Mouse (Mus musculus) hindbrain, embryonic 14.5 days (tissue): Measurements from ENCODE around the gene Maml2. TPM values are rescaled to one million over a fixed set of nuclear protein-coding genes. Genes with fewer than 3 reads are reported as not detected.

Experiments used
- ATAC-seq: fragments of 200-750 bp; cut with Nextera tagmentation; 2 replicates; pipeline ENCODE4 v1.8.0; 2017; ENCODE audit warnings: moderate number of reproducible peaks, mild to moderate bottlenecking, moderate TSS enrichment, moderate library complexity; ENCODE audit not compliant: low FRiP score
- DNase-seq: peaks from one replicate; pipeline ENCODE4 v3.0.0-alpha.2; 2015; ENCODE audit warnings: low spot score
- H3K27ac ChIP-seq: fragments of 300-500 bp; sonication (generic); 2 replicates; pipeline ENCODE4 v1.5.1; 2014; ENCODE audit warnings: mild to moderate bottlenecking, moderate library complexity
- H3K27me3 ChIP-seq: fragments of 300-500 bp; sonication (generic); 2 replicates; pipeline ENCODE4 v1.6.1; 2014; ENCODE audit warnings: mild to moderate bottlenecking, low read length, mixed read lengths; ENCODE audit not compliant: control insufficient read depth, insufficient read depth
- H3K36me3 ChIP-seq: fragments of 300-500 bp; sonication (generic); replicated peaks from 2 replicates; pipeline ENCODE4 v1.6.1; 2014; ENCODE audit not compliant: control insufficient read depth, insufficient read depth
- H3K4me1 ChIP-seq: fragments of 300-500 bp; sonication (generic); replicated peaks from 2 replicates; pipeline ENCODE4 v1.6.1; 2014; ENCODE audit warnings: antibody characterized with exemption, low read length, mixed read lengths; ENCODE audit not compliant: control insufficient read depth, insufficient read depth
- H3K4me2 ChIP-seq: fragments of 300-500 bp; sonication (generic); replicated peaks from 2 replicates; pipeline ENCODE4 v1.6.1; 2014; ENCODE audit warnings: mild to moderate bottlenecking, moderate library complexity
- H3K4me3 ChIP-seq: fragments of 300-500 bp; sonication (generic); replicated peaks from 2 replicates; pipeline ENCODE4 v1.5.1; 2014; ENCODE audit warnings: mild to moderate bottlenecking, low read length
- H3K9ac ChIP-seq: fragments of 300-500 bp; sonication (generic); 2 replicates; pipeline ENCODE4 v1.6.1; 2014
- H3K9me3 ChIP-seq: fragments of 300-500 bp; sonication (generic); 2 replicates; pipeline ENCODE4 v1.6.1; 2016; ENCODE audit warnings: low read length; ENCODE audit not compliant: control insufficient read depth
- WGBS: fragments of 180-500 bp; shearing (Covaris S2); extraction: QIAGEN DNeasy Blood & Tissue Kit; methylation state at CpG from one replicate; pipeline ENCODE4 v1.1.7; 2014; 5-methylcytosine and 5-hydroxymethylcytosine counted together
- polyA plus RNA-seq: library from polyadenylated mRNA; unstranded; fragments of >200 nt; fragmentation: Nextera tagmentation; extraction: Ambion mirVana; gene quantifications from 2 replicates; pipeline ENCODE4 v1.2.1, GENCODE M21; 2014

The Maml2 gene
- polyA plus RNA-seq, 1 experiment from 2014 or later = 10.8 TPM

DNA sequence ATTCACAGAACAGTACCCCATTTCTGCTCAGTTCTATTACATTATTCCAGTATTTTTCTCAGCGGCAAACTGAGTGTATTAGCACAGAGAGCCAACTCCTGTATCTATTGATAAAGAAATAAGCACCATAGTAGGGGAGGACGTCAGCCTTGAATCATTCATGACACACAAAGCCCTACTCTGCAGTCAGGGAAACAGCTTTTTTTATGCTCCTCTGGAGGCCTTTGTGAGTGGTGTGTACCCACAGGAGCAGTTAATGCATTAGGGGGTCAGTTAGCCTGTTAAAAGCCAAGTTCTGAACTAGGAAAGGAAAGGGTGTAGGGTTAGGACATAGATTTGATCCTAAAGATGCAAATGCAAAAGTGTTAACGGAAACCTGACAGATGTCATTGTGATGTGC lies 328.7 kb downstream of the Maml2 start:
- H3K27ac ChIP-seq = no peak overlapping the region
- H3K4me2 ChIP-seq = no peak overlapping the region
- peaks cover 8% of the 10 kb centered on the region; the same call in 1 of the 2 replicates for H3K4me1 ChIP-seq
- 29% methylated on average over 3 of the region's 3 CpGs for WGBS
- no peak overlapping the region for H3K4me3 ChIP-seq
- ATAC-seq (no peak), DNase-seq (no peak)
- H3K27me3 ChIP-seq = no peaks in the 10 kb centered on the region
- H3K9me3 ChIP-seq = no peaks in the 10 kb centered on the region
- H3K9ac ChIP-seq = no peak overlapping the region
- H3K36me3 ChIP-seq = no peaks in the 10 kb centered on the region

DNA sequence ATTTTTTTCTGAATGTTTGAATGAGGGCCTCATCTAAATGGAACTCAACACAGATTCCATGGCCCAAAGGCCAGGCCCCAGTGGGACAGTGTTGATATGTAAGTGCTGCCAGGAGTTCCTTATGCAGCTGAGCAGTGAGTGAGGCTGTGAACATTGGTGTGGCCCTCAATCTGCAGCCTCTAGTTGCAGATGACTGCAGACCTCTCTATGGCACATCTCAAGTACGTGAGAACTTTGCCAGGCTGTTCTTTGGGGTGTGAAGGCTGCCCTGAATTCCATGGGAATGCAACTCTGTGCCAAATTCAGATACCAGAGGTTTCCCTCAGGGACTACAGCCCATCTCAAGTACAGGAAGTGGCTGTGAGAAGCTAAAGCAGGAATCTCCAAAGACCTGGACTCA lies 335.6 kb downstream of the Maml2 start:
- no peak for ATAC-seq

DNA sequence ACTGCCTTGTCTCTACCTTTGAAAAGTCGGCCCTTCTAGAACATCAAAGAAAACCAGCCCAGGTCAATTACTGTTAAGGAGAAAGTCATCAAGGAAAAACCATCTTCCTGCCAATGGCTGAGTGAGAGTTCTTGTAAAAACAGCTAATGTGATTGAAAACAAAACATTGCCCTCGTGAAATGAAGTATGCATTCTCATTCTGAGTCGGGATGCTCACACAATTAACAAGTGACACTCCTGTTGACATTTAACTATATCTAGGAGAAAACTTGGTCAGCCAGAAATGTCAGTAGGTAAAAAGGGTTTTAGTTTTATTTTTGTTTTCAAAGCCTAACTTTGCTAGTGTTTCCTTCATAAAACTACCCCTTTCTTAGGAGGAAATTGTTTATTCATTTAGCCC lies 341.9 kb downstream of the Maml2 start:
- no peaks in the 10 kb centered on the region for H3K4me1 ChIP-seq
- H3K27ac ChIP-seq = no peak overlapping the region
- H3K9ac ChIP-seq = no peak overlapping the region
- no peak overlapping the region for H3K4me2 ChIP-seq
- no peak overlapping the region for H3K4me3 ChIP-seq
- WGBS = 71% methylated on average over 3 of the region's 3 CpGs
- no peaks in the 10 kb centered on the region for H3K9me3 ChIP-seq
- no peaks in the 10 kb centered on the region for H3K36me3 ChIP-seq
- DNase-seq = no peak
- ATAC-seq = no peak
- no peaks in the 10 kb centered on the region for H3K27me3 ChIP-seq

More for the DNA sequence above, 335.6 kb downstream of the Maml2 start:
- H3K4me2 ChIP-seq = no peak overlapping the region
- no peak for DNase-seq
- H3K9me3 ChIP-seq = no peaks in the 10 kb centered on the region
- H3K4me1 ChIP-seq = peaks cover 4% of the 10 kb centered on the region; the same call in 1 of the 2 replicates
- no peaks in the 10 kb centered on the region for H3K36me3 ChIP-seq
- WGBS = 71% methylated on average over 1 of the region's 1 CpGs
- H3K9ac ChIP-seq = no peak overlapping the region
- H3K27me3 ChIP-seq = no peaks in the 10 kb centered on the region
- H3K4me3 ChIP-seq = no peak overlapping the region
- no peak overlapping the region for H3K27ac ChIP-seq

DNA sequence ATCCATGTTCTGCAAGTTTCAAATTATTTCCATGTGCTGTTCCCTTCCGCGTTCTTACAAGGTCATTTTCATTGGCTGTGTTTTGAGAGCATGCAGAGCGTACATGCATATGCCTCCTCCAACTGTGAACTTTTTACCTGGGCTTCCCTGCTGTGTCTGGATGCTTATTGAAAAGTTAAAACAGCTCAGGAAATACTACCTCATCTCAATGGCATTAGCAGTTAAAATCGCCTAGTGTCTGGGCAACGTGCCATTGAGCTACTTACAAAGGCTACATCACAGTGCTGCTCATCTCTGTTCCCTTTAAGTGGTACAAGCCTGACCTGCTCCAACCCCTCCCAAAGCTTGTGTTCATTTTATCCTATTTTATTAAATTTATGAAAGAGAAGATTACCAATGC lies 347.4 kb downstream of the Maml2 start:
- Histone ChIP-seq H3K9ac (no peak overlapping the region), H3K27ac (no peak overlapping the region), H3K9me3 (no peaks in the 10 kb centered on the region), H3K4me3 (no peak overlapping the region), H3K4me2 (no peak overlapping the region), H3K4me1 (no peaks in the 10 kb centered on the region), H3K27me3 (no peaks in the 10 kb centered on the region), H3K36me3 (no peaks in the 10 kb centered on the region)
- WGBS = 63% methylated on average over 5 of the region's 5 CpGs
- DNase-seq (peak; percentile 36), ATAC-seq (no peak)

DNA sequence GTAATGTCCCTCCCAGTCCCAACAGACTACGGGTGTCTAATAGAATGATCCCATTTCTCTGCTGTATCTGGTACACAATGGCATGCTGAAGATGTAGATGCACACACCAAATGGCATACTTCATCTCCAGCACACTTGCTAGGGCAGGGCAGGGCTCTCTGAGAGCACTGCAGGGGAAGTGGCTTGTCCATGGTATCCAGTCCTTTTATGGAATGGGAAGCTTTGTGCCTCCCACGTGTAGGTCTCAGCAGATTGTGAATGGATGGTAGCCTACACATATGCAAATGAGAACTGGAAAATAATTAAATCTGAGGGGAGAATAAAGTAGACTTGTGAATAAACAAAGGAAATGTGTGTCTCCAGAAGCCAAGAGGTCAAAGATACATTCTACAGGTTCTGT lies 353.3 kb downstream of the Maml2 start:
- H3K27me3 ChIP-seq = no peaks in the 10 kb centered on the region
- WGBS = 51% methylated on average over 2 of the region's 2 CpGs
- H3K36me3 ChIP-seq = no peaks in the 10 kb centered on the region
- H3K9me3 ChIP-seq = no peaks in the 10 kb centered on the region
- no peak overlapping the region for H3K9ac ChIP-seq
- H3K4me1 ChIP-seq = peaks cover 8% of the 10 kb centered on the region; the same call in 1 of the 2 replicates
- no peak for ATAC-seq
- no peak overlapping the region for H3K4me3 ChIP-seq
- H3K27ac ChIP-seq = no peak overlapping the region
- DNase-seq = no peak
- H3K4me2 ChIP-seq = no peak overlapping the region

DNA sequence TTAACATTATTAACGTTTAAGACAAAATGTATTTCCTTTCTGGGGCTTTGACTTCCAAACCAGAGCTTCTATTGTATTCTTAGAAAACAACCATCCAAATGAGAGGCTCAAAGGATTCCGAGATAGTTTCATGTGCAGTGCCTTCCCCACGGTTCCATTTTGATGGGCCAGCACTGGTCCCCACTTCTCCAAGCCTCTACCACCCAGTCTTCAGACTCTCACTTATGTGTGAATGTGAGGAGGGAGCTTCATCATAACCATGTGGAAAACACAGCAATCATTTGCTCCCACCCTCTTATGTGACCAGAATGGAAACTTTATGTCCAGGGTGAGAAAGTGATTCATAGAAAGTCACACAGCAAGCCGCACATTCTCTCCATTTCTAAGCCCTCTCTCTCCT lies 354.1 kb downstream of the Maml2 start:
- 28% methylated on average over 4 of the region's 4 CpGs for WGBS
- no peak for ATAC-seq
- Histone ChIP-seq H3K36me3 (no peaks in the 10 kb centered on the region), H3K27ac (peak overlapping the region; percentile 66), H3K9ac (no peak overlapping the region), H3K9me3 (no peaks in the 10 kb centered on the region), H3K27me3 (no peaks in the 10 kb centered on the region), H3K4me2 (no peak overlapping the region; the same call in 1 of the 2 replicates), H3K4me3 (no peak overlapping the region), H3K4me1 (peaks cover 8% of the 10 kb centered on the region; the same call in 1 of the 2 replicates)
- no peak for DNase-seq

DNA sequence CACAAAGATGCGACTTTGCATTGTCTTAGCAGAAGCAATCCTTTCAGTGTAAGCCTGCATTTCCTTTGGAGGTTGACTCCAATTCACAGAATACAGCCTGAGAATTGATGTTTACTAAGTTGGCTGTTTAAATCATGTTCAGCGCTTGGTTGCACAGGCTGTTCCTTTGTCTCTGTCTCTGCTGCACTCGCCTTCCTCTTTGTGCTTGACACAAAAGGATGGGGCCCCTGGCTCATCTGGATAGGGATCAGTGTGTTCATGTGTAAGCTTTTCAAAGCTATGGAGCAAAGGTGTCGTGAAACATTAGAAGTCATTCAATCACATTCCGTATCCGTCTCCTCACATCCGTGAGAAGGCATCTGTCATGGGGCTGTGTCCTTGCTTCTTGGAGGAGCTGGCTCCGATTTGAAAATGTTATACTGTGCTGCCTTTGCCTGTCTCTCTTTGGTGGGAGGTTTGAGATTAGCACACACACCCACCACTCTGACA lies 354.7 kb downstream of the Maml2 start:
- Histone ChIP-seq H3K9ac (peak overlapping the region; percentile 18; the same call in 1 of the 2 replicates), H3K27ac (peak overlapping the region; percentile 66), H3K4me1 (peaks cover 8% of the 10 kb centered on the region; the same call in 1 of the 2 replicates), H3K27me3 (no peaks in the 10 kb centered on the region), H3K36me3 (no peaks in the 10 kb centered on the region), H3K4me3 (no peak overlapping the region), H3K4me2 (peak overlapping the region; percentile 20), H3K9me3 (no peaks in the 10 kb centered on the region)
- ATAC-seq (peak; percentile 59), DNase-seq (peak; percentile 58)
- 13% methylated on average over 8 of the region's 8 CpGs for WGBS

DNA sequence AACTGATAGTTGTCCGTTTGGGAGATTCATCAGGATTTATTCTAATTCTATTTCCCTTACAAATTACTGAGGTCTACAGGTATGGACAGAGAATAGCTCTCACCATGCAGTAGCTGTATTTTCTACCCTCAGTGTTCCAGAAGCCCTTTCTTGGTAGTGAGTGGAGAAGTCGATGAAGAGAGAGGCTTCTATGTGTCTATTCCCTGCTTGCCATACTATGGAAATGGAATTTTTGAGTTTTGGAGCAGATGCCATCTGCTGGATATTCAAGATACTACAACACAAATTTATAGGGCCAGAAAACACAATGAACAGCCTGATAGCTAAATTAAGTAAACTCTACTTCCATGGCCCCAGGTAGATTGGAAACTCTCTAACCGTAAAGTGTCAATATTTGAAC lies 355.2 kb downstream of the Maml2 start:
- Histone ChIP-seq H3K36me3 (no peaks in the 10 kb centered on the region), H3K4me2 (peak overlapping the region; percentile 20), H3K27ac (peak overlapping the region; percentile 66), H3K4me1 (peaks cover 8% of the 10 kb centered on the region; the same call in 1 of the 2 replicates), H3K27me3 (no peaks in the 10 kb centered on the region), H3K9me3 (no peaks in the 10 kb centered on the region), H3K9ac (0 out of 2 replicates have a peak overlapping the region, but pooled peaks have one; percentile 18), H3K4me3 (no peak overlapping the region)
- DNase-seq (peak; percentile 86), ATAC-seq (peak; percentile 86)
- 34% methylated on average over 3 of the region's 3 CpGs for WGBS

DNA sequence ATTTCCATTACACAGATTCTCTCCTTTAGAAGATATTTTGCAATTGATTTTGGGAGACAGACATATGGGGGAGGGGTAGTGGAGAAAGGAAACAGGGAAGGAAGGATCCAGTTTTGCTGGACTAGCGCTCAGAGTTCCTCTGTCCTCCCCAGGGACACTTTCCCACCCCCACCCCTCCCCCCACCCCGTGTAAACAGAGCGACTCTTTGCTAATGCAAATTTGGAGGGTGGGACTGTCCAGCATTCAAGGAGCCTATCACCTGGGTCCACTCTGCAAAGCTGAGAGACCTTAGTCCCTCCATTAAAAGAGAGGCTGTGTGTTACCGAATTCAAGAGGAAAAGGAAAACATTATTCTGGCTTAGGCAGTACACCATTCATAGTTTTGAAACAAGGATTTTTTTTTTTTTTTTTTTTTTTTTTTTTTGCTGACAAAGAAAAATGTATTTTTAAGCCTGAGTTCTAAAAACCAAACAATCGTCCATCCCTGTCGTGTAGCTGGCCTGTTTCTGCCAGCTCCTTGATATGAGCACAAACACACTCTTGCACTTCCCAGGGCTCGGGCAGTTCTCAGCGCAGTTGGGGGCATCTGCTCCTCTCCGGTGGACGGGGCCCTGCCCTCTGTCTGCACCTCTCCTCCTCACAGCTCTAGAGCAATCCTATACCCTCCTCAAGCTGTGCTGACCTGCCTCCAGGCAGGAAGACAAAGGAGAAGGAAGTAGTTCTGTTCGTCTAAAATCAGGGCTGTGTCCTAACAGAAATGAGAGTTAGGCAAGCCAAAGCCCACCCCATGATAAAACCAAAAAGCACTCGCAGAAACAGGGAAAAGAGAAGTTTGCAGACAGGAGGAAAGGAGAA lies 364.2 kb downstream of the Maml2 start:
- Histone ChIP-seq H3K9me3 (no peaks in the 10 kb centered on the region), H3K4me3 (no peak overlapping the region), H3K9ac (no peak overlapping the region), H3K27me3 (no peaks in the 10 kb centered on the region), H3K27ac (peak overlapping the region; percentile 35; the same call in 1 of the 2 replicates), H3K4me2 (peak overlapping the region; percentile 33), H3K36me3 (no peaks in the 10 kb centered on the region), H3K4me1 (peaks cover 12% of the 10 kb centered on the region)
- DNase-seq (no peak), ATAC-seq (0 out of 2 replicates have a peak, but pooled peaks have one; percentile 40)
- 4% methylated on average over 12 of the region's 12 CpGs for WGBS
